Mouse (Mus musculus) layer of hippocampus, adult 9-11 months (tissue): Measurements from ENCODE around the gene Tmem8b.

Experiments used
- DNase-seq: peaks from one replicate; pipeline ENCODE4 v3.0.0; 2022

Tmem8b gene

GRCm38 (mm10) chr4:43722191-43722590, 53.4 kb downstream of the Tmem8b start:
- peak; percentile 57 for DNase-seq

GRCm38 (mm10) chr4:43724764-43725163, 56.0 kb downstream of the Tmem8b start:
- no peak for DNase-seq

- DNase-seq = no peak
These were observed 57.6 kb downstream of the Tmem8b start for GRCm38 (mm10) chr4:43726228-43726993.

- DNase-seq = no peak
These were observed 58.2 kb downstream of the Tmem8b start, which contains the start of gene Hrct1 for GRCm38 (mm10) chr4:43726995-43727394. TSS of gene Hrct1 (plus strand) at chr4:43727188.

- DNase-seq = no peak
These were observed 59.2 kb downstream of the Tmem8b start for GRCm38 (mm10) chr4:43727718-43728575.

GRCm38 (mm10) chr4:43728576-43728954, 59.8 kb downstream of the Tmem8b start:
- DNase-seq = no peak

- no peak for DNase-seq
These were observed 60.4 kb downstream of the Tmem8b start for GRCm38 (mm10) chr4:43729126-43729525.

GRCm38 (mm10) chr4:43729794-43730550, 61.2 kb downstream of the Tmem8b start, which contains the start of gene Spaar:
TSS of gene Spaar (plus strand) at chr4:43730034.
- DNase-seq = no peak

GRCm38 (mm10) chr4:43730750-43731297, 62.1 kb downstream of the Tmem8b start:
- no peak for DNase-seq

- no peak for DNase-seq
These were observed 63.4 kb downstream of the Tmem8b start for GRCm38 (mm10) chr4:43732171-43732570.

GRCm38 (mm10) chr4:43733186-43733585, 64.4 kb downstream of the Tmem8b start:
- no peak for DNase-seq

- no peak for DNase-seq
These were observed 68.4 kb downstream of the Tmem8b start for GRCm38 (mm10) chr4:43737144-43737543.

- no peak for DNase-seq
These were observed 70.4 kb downstream of the Tmem8b start for GRCm38 (mm10) chr4:43738989-43739674.

- DNase-seq = no peak
These were observed 72.8 kb downstream of the Tmem8b start for GRCm38 (mm10) chr4:43741526-43741925.
